Mouse (Mus musculus) MEL (cell line): ENCODE measurements around the gene Gltp. TPM values are rescaled to one million over a fixed set of nuclear protein-coding genes. Genes with fewer than 3 reads are reported as not detected.

Experiments used
- DNase-seq: peaks from one replicate; pipeline ENCODE4 v3.0.0; 2011; ENCODE audit warnings: low read depth, low spot score
- H3K27ac ChIP-seq: 2 replicates; pipeline ENCODE4 v1.5.1; 2012; ENCODE audit warnings: low read depth, mild to moderate bottlenecking, control low read depth, low read length, moderate library complexity; ENCODE audit not compliant: control insufficient read depth
- H3K27me3 ChIP-seq, 2 experiments: fragments of 150-350 bp in 1 of 2; sonication (generic) in 1 of 2; 2 replicates each; pipeline ENCODE4 v1.6.1; 2012; ENCODE audit warnings: low read length in 2 of 2, mild to moderate bottlenecking in 2 of 2, improper control_type of control experiment in 1 of 2, moderate library complexity in 1 of 2; ENCODE audit not compliant: insufficient read depth in 2 of 2, control insufficient read depth in 1 of 2
- H3K36me3 ChIP-seq, 2 experiments: 2 replicates each; pipeline ENCODE4 v1.6.1; 2012 to 2014; ENCODE audit warnings: low read length in 2 of 2, improper control_type of control experiment in 1 of 2, inconsistent platforms in 1 of 2, mild to moderate bottlenecking in 1 of 2; ENCODE audit not compliant: insufficient read depth in 2 of 2, control insufficient read depth in 1 of 2
- H3K4me1 ChIP-seq, 2 experiments: fragments of 150-350 bp in 1 of 2; sonication (generic) in 1 of 2; 2 replicates each; pipeline ENCODE4 v1.6.1; 2012; ENCODE audit warnings: low read length in 2 of 2, improper control_type of control experiment in 1 of 2, mild to moderate bottlenecking in 1 of 2; ENCODE audit not compliant: insufficient read depth in 2 of 2, control insufficient read depth in 1 of 2
- H3K4me3 ChIP-seq, 2 experiments: fragments of 150-350 bp in 1 of 2; sonication (generic) in 1 of 2; 2 replicates each; pipeline ENCODE4 v1.5.1; 2012; ENCODE audit warnings: low read depth in 2 of 2, low read length in 2 of 2, mild to moderate bottlenecking in 2 of 2, moderate library complexity in 2 of 2, control low read depth in 1 of 2, improper control_type of control experiment in 1 of 2; ENCODE audit not compliant: control insufficient read depth in 1 of 2, insufficient read depth in 1 of 2
- H3K79me2 ChIP-seq: 2 replicates; pipeline ENCODE4 v1.6.1; 2012; ENCODE audit warnings: mild to moderate bottlenecking, low read length, moderate library complexity; ENCODE audit not compliant: control insufficient read depth, poor library complexity, insufficient read depth
- H3K9ac ChIP-seq: 2 replicates; pipeline ENCODE4 v1.6.1; 2012; ENCODE audit warnings: low read depth, mild to moderate bottlenecking, control low read depth, low read length, moderate library complexity; ENCODE audit not compliant: control insufficient read depth, poor library complexity, severe bottlenecking
- H3K9me3 ChIP-seq: fragments of 150-350 bp; sonication (generic); replicated peaks from 2 replicates; pipeline ENCODE4 v1.6.1; 2012; ENCODE audit warnings: mild to moderate bottlenecking, low read length, improper control_type of control experiment, moderate library complexity; ENCODE audit not compliant: insufficient read depth
- BHLHE40 ChIP-seq: IDR thresholded peaks from 2 replicates; pipeline ENCODE4 v1.6.1; 2012; ENCODE audit warnings: low read depth, mild to moderate bottlenecking, inconsistent platforms, low read length, improper control_type of control experiment, borderline replicate concordance
- CHD1 ChIP-seq: IDR thresholded peaks from 2 replicates; pipeline ENCODE4 v1.6.1; 2012; ENCODE audit warnings: low read depth, mild to moderate bottlenecking, inconsistent platforms, low read length, improper control_type of control experiment
- CHD2 ChIP-seq: IDR thresholded peaks from 2 replicates; pipeline ENCODE4 v1.6.1; 2011; ENCODE audit warnings: low read length, improper control_type of control experiment
- CTCF ChIP-seq, 3 experiments: IDR thresholded peaks in 2 of 3; conservative IDR thresholded peaks in 1 of 3; 2 replicates each; pipeline ENCODE4 v1.5.1; 2011 to 2012; ENCODE audit warnings: low read length in 3 of 3, low read depth in 2 of 3, mild to moderate bottlenecking in 2 of 3, improper control_type of control experiment in 1 of 3, inconsistent platforms in 1 of 3, mixed read lengths in 1 of 3, moderate library complexity in 1 of 3; ENCODE audit not compliant: control insufficient read depth in 1 of 3, insufficient read depth in 1 of 3, poor library complexity in 1 of 3, severe bottlenecking in 1 of 3
- E2F4 ChIP-seq: IDR thresholded peaks from 2 replicates; pipeline ENCODE4 v1.6.1; 2011; ENCODE audit warnings: low read depth, low read length, improper control_type of control experiment, borderline replicate concordance
- ELF1 ChIP-seq: IDR thresholded peaks from 2 replicates; pipeline ENCODE4 v1.6.1; 2014; ENCODE audit warnings: low read depth, mild to moderate bottlenecking, inconsistent platforms, low read length, improper control_type of control experiment, moderate library complexity
- EP300 ChIP-seq, 2 experiments: IDR thresholded peaks; 2 replicates each; pipeline ENCODE4 v1.6.1; 2011; ENCODE audit warnings: improper control_type of control experiment in 2 of 2, low read length in 2 of 2, low read depth in 1 of 2, mild to moderate bottlenecking in 1 of 2
- HCFC1 ChIP-seq: IDR thresholded peaks from 2 replicates; pipeline ENCODE4 v1.6.1; 2012; ENCODE audit warnings: low read depth, mild to moderate bottlenecking, inconsistent platforms, low read length, improper control_type of control experiment, moderate library complexity
- JUND ChIP-seq: IDR thresholded peaks from 2 replicates; pipeline ENCODE4 v1.6.1; 2011; ENCODE audit warnings: low read depth, mild to moderate bottlenecking, improper control_type of control experiment, low read length
- KAT2A ChIP-seq: conservative IDR thresholded peaks from 2 replicates; pipeline ENCODE4 v1.6.1; 2012; ENCODE audit warnings: low read depth, low read length, improper control_type of control experiment, inconsistent platforms
- MAX ChIP-seq: IDR thresholded peaks from 2 replicates; pipeline ENCODE4 v1.6.1; 2011; ENCODE audit warnings: low read length, improper control_type of control experiment
- MEF2A ChIP-seq: IDR thresholded peaks from 2 replicates; pipeline ENCODE4 v1.6.1; 2014; ENCODE audit warnings: low read depth, mild to moderate bottlenecking, inconsistent platforms, low read length, improper control_type of control experiment; ENCODE audit not compliant: poor library complexity, insufficient replicate concordance, severe bottlenecking; ENCODE audit errors: extremely low read depth
- MYC ChIP-seq: IDR thresholded peaks from 2 replicates; pipeline ENCODE4 v1.6.1; 2011; ENCODE audit warnings: low read depth, mild to moderate bottlenecking, low read length, improper control_type of control experiment, moderate library complexity
- POLR2A ChIP-seq, 2 experiments: IDR thresholded peaks; 2 replicates each; pipeline ENCODE4 v1.6.1; 2011 to 2012; ENCODE audit warnings: low read length in 2 of 2, mild to moderate bottlenecking in 2 of 2, control low read depth in 1 of 2, improper control_type of control experiment in 1 of 2, low read depth in 1 of 2, moderate library complexity in 1 of 2; ENCODE audit not compliant: control insufficient read depth in 1 of 2, insufficient read depth in 1 of 2, poor library complexity in 1 of 2
- POLR2AphosphoS5 ChIP-seq: IDR thresholded peaks from 2 replicates; pipeline ENCODE4 v1.6.1; 2012; ENCODE audit warnings: low read depth, borderline replicate concordance, mild to moderate bottlenecking, inconsistent platforms, low read length, moderate library complexity, mixed read lengths
- RAD21 ChIP-seq: IDR thresholded peaks from 2 replicates; pipeline ENCODE4 v1.6.1; 2011; ENCODE audit warnings: mild to moderate bottlenecking, low read depth, low read length, improper control_type of control experiment
- TAL1 ChIP-seq: IDR thresholded peaks from 2 replicates; pipeline ENCODE4 v1.6.1; 2012; ENCODE audit warnings: mild to moderate bottlenecking, inconsistent platforms, low read length, moderate library complexity, mixed read lengths
- TCF12 ChIP-seq: IDR thresholded peaks from 2 replicates; pipeline ENCODE4 v1.6.1; 2014; ENCODE audit warnings: low read depth, mild to moderate bottlenecking, inconsistent platforms, low read length, improper control_type of control experiment, moderate library complexity
- UBTF ChIP-seq: IDR thresholded peaks from 2 replicates; pipeline ENCODE4 v1.6.1; 2012; ENCODE audit warnings: low read depth, mild to moderate bottlenecking, inconsistent platforms, low read length, improper control_type of control experiment, moderate library complexity, borderline replicate concordance; ENCODE audit not compliant: insufficient read depth
- USF2 ChIP-seq, 2 experiments: IDR thresholded peaks; 2 replicates each; pipeline ENCODE4 v1.6.1; 2011 to 2012; ENCODE audit warnings: improper control_type of control experiment in 2 of 2, low read length in 2 of 2, borderline replicate concordance in 1 of 2, inconsistent platforms in 1 of 2, low read depth in 1 of 2, mild to moderate bottlenecking in 1 of 2; ENCODE audit not compliant: insufficient read depth in 1 of 2
- ZKSCAN1 ChIP-seq: IDR thresholded peaks from 2 replicates; pipeline ENCODE4 v1.6.1; 2012; ENCODE audit warnings: low read depth, mild to moderate bottlenecking, inconsistent platforms, low read length, improper control_type of control experiment, moderate library complexity
- polyA plus RNA-seq, 2 experiments: library from polyadenylated mRNA; stranded (reverse) in 1 of 2; unstranded in 1 of 2; fragments of >175 nt in 1 of 2; fragments of >200 nt in 1 of 2; gene quantifications; 2 replicates each; pipeline versions ENCODE4 v1.2.1 to v1.2.4; 2012; ENCODE audit warnings: low replicate concordance in 2 of 2, low read depth in 1 of 2; ENCODE audit not compliant: insufficient read length in 2 of 2, insufficient read depth in 1 of 2, missing spikeins in 1 of 2
- total RNA-seq: library from RNA; depleted of rRNA; stranded (reverse); fragments of 300-350 nt; gene quantifications from 2 replicates; pipeline ENCODE4 v1.2.3, GENCODE M21; 2012

Gene Gltp
- total and polyA plus RNA-seq, 3 experiments, result 18.8 to 211 (median 67.2) TPM

- H3K79me2 ChIP-seq, result no peaks in the 10 kb centered on the region
- DNase-seq, result no peak
- H3K9ac ChIP-seq, result no peak overlapping the region
- H3K27me3 ChIP-seq, result no peaks in the 10 kb centered on the region
- no peak overlapping the region for H3K4me3 ChIP-seq
- no peak overlapping the region for H3K27ac ChIP-seq
- no peak for TF ChIP-seq POLR2A (IDR thresholded peaks at IDR 0.05; ENCODE audit: control insufficient read depth in 1 of 2, insufficient read depth in 1 of 2, low read depth in 1 of 2, low read length in 2 of 2, poor library complexity in 1 of 2)
- no peak for TF ChIP-seq CTCF (IDR thresholded peaks at IDR 0.05 in 2 of 3, conservative IDR thresholded peaks at IDR 0.05 in 1 of 3; ENCODE audit: control insufficient read depth in 1 of 3, insufficient read depth in 1 of 3, low read depth in 2 of 3, low read length in 3 of 3, poor library complexity in 1 of 3, severe bottlenecking in 1 of 3)
- TF ChIP-seq MYC, result no peak
- no peak for TF ChIP-seq MAX
- no peak for TF ChIP-seq JUND
- no peak for TF ChIP-seq KAT2A
- TF ChIP-seq RAD21, result no peak
- no peak for TF ChIP-seq EP300 (IDR thresholded peaks at IDR 0.05; ENCODE audit: low read depth in 1 of 2, low read length in 2 of 2)
- TF ChIP-seq ZKSCAN1, result no peak
- TF ChIP-seq POLR2AphosphoS5, result no peak
- TF ChIP-seq TCF12, result no peak
- no peak for TF ChIP-seq TAL1
- TF ChIP-seq ELF1, result no peak
- TF ChIP-seq UBTF, result no peak
- no peak for TF ChIP-seq MEF2A
- TF ChIP-seq HCFC1, result no peak
- TF ChIP-seq CHD1, result no peak
- TF ChIP-seq CHD2, result no peak
- TF ChIP-seq USF2 (IDR thresholded peaks at IDR 0.05; ENCODE audit: borderline replicate concordance in 1 of 2, insufficient read depth in 1 of 2, low read depth in 1 of 2, low read length in 2 of 2), result no peak
- H3K4me1 ChIP-seq, result no peaks in the 10 kb centered on the region
- peaks cover 0 to 11% of the 10 kb centered on the region in 2 experiments; a peak in 2 of 4 replicates for H3K36me3 ChIP-seq
- no peaks in the 10 kb centered on the region for H3K9me3 ChIP-seq
Observed at GRCm38 (mm10) chr5:114731969-114732368, 41.2 kb upstream of the Gltp start.

DNA sequence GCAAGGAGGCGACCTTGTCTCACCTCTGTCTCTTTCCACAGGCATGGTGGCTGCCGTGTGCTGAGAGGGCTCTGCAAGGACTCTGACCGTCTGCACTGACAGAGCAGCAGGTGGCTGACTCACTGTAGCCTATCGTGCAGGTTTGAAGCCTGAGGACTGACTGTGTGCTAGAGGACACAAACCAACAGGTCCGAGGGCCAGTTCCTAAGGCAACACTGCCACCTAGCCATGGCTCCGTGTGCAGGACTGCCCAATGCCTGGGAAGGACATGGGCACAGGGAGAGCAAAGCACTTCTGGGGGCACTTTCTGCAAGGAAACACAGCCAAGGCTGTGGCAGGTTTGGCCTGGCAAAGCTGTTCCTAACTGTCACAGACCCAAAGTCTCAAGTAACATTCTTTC lies 40.7 kb upstream of the Gltp start:
- no peaks in the 10 kb centered on the region for H3K4me1 ChIP-seq

More for the DNA sequence above, 40.7 kb upstream of the Gltp start:
- TF ChIP-seq RAD21 (no peak), USF2 (IDR thresholded peaks at IDR 0.05; ENCODE audit: borderline replicate concordance in 1 of 2, insufficient read depth in 1 of 2, low read depth in 1 of 2, low read length in 2 of 2) (no peak), BHLHE40 (no peak), E2F4 (no peak)
- Histone ChIP-seq H3K79me2 (no peaks in the 10 kb centered on the region), H3K4me3 (no peak overlapping the region), H3K9me3 (no peaks in the 10 kb centered on the region), H3K9ac (no peak overlapping the region), H3K27ac (no peak overlapping the region), H3K36me3 (peaks cover 0 to 11% of the 10 kb centered on the region in 2 experiments; a peak in 2 of 4 replicates), H3K27me3 (no peaks in the 10 kb centered on the region)
- no peak for DNase-seq
